Mouse (Mus musculus) neural tube, embryonic 15.5 days (tissue): ENCODE data around the gene Adam19. TPM values are rescaled to one million over a fixed set of nuclear protein-coding genes. Genes with fewer than 3 reads are reported as not detected.

Source experiments
- ATAC-seq: fragments of 200-750 bp; cut with Nextera tagmentation; 2 replicates; pipeline ENCODE4 v1.8.0; 2017; ENCODE audit warnings: mild to moderate bottlenecking, moderate TSS enrichment, moderate library complexity; ENCODE audit not compliant: low FRiP score
- H3K27ac ChIP-seq: fragments of 300-500 bp; sonication (generic); replicated peaks from 2 replicates; pipeline ENCODE4 v1.5.1; 2015; ENCODE audit warnings: mild to moderate bottlenecking, inconsistent platforms
- H3K27me3 ChIP-seq: fragments of 300-500 bp; sonication (generic); replicated peaks from 2 replicates; pipeline ENCODE4 v1.6.1; 2015; ENCODE audit warnings: inconsistent platforms
- H3K36me3 ChIP-seq: fragments of 300-500 bp; sonication (generic); 2 replicates; pipeline ENCODE4 v1.6.1; 2015; ENCODE audit warnings: inconsistent platforms
- H3K4me1 ChIP-seq: fragments of 300-500 bp; sonication (generic); 2 replicates; pipeline ENCODE4 v1.6.1; 2015; ENCODE audit warnings: inconsistent platforms
- H3K4me2 ChIP-seq: fragments of 300-500 bp; sonication (generic); 2 replicates; pipeline ENCODE4 v1.6.1; 2015; ENCODE audit warnings: inconsistent platforms, mild to moderate bottlenecking, moderate library complexity
- H3K4me3 ChIP-seq: fragments of 300-500 bp; sonication (generic); replicated peaks from 2 replicates; pipeline ENCODE4 v1.5.1; 2015; ENCODE audit warnings: mild to moderate bottlenecking, inconsistent platforms
- H3K9ac ChIP-seq: fragments of 300-500 bp; sonication (generic); replicated peaks from 2 replicates; pipeline ENCODE4 v1.6.1; 2015; ENCODE audit warnings: mild to moderate bottlenecking, inconsistent platforms
- H3K9me3 ChIP-seq: fragments of 300-500 bp; sonication (generic); replicated peaks from 2 replicates; pipeline ENCODE4 v1.6.1; 2016; ENCODE audit warnings: inconsistent platforms
- WGBS: fragments of 180-500 bp; shearing (Covaris S2); methylation state at CpG from one replicate; pipeline ENCODE4 v1.1.7; 2015; ENCODE audit warnings: mixed read lengths; 5-methylcytosine and 5-hydroxymethylcytosine counted together
- polyA plus RNA-seq: library from polyadenylated mRNA; unstranded; fragments of >200 nt; fragmentation: Nextera tagmentation; extraction: Ambion mirVana; gene quantifications from 2 replicates; pipeline ENCODE4 v1.2.1, GENCODE M21; 2015

The Adam19 gene
- polyA plus RNA-seq, 1 experiment from 2014 or later, result 13.7 TPM

DNA sequence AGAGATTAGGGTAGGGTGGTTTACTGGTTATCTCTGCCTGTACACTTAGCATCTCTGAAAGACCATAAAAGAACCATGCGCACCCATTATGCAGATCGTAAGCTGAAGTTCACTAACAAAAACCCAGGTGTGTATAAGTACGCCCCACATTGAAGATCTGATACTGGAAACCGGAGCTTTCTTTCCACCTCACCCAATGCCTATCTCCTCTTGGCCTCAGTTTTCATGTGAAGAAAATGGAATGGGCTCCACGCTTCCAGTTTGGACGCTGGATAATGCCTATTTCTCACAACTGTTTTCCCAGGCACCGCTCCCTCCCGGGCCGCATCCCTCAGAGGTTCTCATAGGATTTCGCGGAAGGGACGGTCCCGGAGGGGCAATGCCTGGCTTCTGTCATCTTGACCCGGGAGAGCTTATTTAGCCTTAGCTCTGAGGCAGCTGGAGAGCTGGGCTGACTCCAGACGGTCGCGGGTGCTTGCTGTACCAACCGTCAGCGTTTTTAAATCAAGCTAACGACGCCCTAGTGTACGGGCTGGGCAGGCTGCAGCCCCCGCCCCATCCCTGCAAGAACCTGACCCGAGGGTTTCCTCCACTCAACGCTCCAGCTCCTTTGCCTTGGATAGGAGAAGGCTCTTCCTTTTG lies 1.1 kb downstream of the Adam19 start:
- peaks cover 26% of the 10 kb centered on the region for H3K4me1 ChIP-seq
- WGBS, result 2% methylated on average over 25 of the region's 25 CpGs
- H3K9ac ChIP-seq, result peak overlapping the region; percentile 81
- peak; percentile 25; the same call in 1 of the 2 replicates for ATAC-seq
- peak overlapping the region; percentile 64 for H3K4me3 ChIP-seq
- peak overlapping the region; percentile 92 for H3K27ac ChIP-seq
- H3K36me3 ChIP-seq, result peaks cover 4% of the 10 kb centered on the region; the same call in 1 of the 2 replicates
- H3K9me3 ChIP-seq, result no peaks in the 10 kb centered on the region
- H3K4me2 ChIP-seq, result peak overlapping the region; percentile 68
- no peaks in the 10 kb centered on the region for H3K27me3 ChIP-seq

DNA sequence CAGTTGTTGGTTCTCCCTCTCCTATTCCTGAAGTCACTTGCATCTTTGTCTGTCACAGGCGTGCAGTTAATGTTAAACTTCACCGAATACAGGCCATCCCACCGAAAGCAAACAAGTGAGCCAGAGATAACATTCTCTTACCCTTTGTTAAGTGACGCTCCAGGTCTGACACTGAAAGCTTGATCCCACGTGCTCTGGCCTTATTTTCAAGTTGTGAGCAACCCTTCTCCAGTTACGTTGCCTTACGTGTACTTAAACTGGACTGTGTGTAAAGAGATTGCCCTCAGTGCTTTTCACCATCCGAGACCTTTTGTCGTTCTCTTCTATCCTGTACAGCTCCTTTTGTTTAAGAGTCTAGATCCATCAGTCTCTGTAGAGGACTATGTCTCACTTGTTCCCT lies 2.2 kb downstream of the Adam19 start:
- peak overlapping the region; percentile 68 for H3K4me2 ChIP-seq
- H3K4me1 ChIP-seq, result peaks cover 26% of the 10 kb centered on the region
- peak overlapping the region; percentile 64; the same call in 1 of the 2 replicates for H3K4me3 ChIP-seq
- no peak for ATAC-seq
- 0 out of 2 replicates have a peak overlapping the region, but pooled peaks have one; percentile 81 for H3K9ac ChIP-seq
- no peaks in the 10 kb centered on the region for H3K9me3 ChIP-seq
- 46% methylated on average over 9 of the region's 9 CpGs for WGBS
- no peaks in the 10 kb centered on the region for H3K27me3 ChIP-seq
- no peak overlapping the region for H3K27ac ChIP-seq
- peaks cover 4% of the 10 kb centered on the region; the same call in 1 of the 2 replicates for H3K36me3 ChIP-seq

DNA sequence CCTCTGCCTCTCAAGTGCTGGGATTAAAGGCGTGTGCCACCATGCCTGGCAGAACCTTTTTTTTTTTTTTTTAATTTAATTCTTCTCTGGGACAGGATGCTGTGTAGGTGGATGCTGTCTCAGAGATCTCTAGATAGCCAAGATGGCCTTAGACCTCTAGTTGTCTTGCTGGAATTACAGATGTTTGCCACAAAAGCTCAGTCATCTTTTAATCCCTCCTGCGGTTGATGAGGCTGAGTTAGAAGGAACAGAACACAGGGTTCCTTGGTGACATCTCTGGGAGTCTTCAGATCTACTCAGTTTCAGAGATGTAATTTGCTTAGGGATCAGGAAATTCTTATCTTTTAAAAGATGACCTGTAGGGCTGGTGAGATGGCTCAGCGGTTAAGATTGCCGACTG lies 3.1 kb downstream of the Adam19 start:
- Histone ChIP-seq H3K9ac (no peak overlapping the region), H3K27ac (no peak overlapping the region), H3K4me3 (no peak overlapping the region), H3K4me1 (peaks cover 30% of the 10 kb centered on the region), H3K27me3 (no peaks in the 10 kb centered on the region), H3K4me2 (no peak overlapping the region), H3K36me3 (peaks cover 4% of the 10 kb centered on the region; the same call in 1 of the 2 replicates), H3K9me3 (no peaks in the 10 kb centered on the region)
- WGBS, result 92% methylated on average over 4 of the region's 4 CpGs
- ATAC-seq, result no peak

DNA sequence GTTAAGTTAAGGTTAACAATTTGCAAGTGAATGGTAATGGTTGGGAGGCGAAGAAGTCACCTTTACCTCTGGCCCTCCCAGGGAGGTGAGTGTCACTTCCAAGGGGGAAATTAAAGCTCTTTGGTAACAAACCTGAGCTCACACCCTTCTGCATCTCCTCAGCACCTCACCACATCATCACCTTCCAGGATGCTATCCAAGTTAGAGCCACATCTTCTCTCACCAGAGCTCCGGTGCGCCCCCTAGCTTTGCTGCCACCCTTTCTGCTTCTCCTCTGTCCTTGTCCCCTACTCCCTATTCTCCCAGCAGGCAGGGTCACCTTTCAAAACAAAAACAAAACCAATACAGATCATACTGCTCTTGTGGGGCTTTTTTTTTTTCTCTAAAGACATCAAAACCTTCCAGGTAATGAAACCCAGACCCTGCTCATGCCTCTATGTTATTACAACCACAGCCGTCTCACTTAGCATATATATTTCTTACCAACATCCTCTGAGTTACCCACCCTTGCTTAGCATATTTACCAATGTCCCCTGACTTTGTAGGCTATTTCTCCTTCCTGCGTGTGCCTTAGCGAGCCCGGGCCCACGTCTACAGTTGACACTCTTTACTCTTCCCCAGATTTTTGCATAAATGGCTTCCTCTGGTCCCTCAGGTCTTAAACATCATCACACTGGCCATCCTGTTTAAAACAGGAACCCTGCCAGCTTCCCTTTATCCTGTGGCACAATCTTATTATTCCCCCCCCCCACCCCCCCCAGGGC lies 4.3 kb downstream of the Adam19 start:
- H3K4me2 ChIP-seq, result no peak overlapping the region
- no peak overlapping the region for H3K27ac ChIP-seq
- no peak overlapping the region for H3K4me3 ChIP-seq
- no peak overlapping the region for H3K9ac ChIP-seq
- 76% methylated on average over 8 of the region's 8 CpGs for WGBS
- no peaks in the 10 kb centered on the region for H3K27me3 ChIP-seq
- peaks cover 33% of the 10 kb centered on the region for H3K4me1 ChIP-seq
- no peak for ATAC-seq
- H3K9me3 ChIP-seq, result no peaks in the 10 kb centered on the region
- H3K36me3 ChIP-seq, result peaks cover 4% of the 10 kb centered on the region; the same call in 1 of the 2 replicates

DNA sequence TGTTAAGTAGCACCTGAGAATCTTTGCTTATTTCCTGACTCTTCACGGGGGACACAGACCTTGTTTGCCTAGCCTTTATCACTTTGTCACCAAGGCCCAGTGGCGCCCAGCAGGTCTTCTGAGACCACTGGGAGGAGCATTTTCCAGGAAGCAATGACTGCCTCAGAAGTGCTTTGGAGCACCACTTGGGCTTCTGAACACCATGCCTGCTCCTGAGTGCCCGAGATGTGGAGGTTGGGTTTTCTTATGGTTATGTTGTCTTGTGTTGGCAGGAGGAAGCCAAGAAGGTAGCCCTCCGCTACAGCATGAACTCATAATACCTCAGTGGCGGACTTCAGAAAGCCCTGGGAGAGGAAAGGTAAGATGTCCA lies 4.8 kb downstream of the Adam19 start:
- Histone ChIP-seq H3K27ac (no peak overlapping the region), H3K4me3 (no peak overlapping the region), H3K27me3 (no peaks in the 10 kb centered on the region), H3K9ac (no peak overlapping the region), H3K4me1 (peaks cover 33% of the 10 kb centered on the region), H3K9me3 (no peaks in the 10 kb centered on the region), H3K36me3 (peaks cover 4% of the 10 kb centered on the region; the same call in 1 of the 2 replicates), H3K4me2 (no peak overlapping the region)
- ATAC-seq, result no peak
- WGBS, result 78% methylated on average over 5 of the region's 5 CpGs

DNA sequence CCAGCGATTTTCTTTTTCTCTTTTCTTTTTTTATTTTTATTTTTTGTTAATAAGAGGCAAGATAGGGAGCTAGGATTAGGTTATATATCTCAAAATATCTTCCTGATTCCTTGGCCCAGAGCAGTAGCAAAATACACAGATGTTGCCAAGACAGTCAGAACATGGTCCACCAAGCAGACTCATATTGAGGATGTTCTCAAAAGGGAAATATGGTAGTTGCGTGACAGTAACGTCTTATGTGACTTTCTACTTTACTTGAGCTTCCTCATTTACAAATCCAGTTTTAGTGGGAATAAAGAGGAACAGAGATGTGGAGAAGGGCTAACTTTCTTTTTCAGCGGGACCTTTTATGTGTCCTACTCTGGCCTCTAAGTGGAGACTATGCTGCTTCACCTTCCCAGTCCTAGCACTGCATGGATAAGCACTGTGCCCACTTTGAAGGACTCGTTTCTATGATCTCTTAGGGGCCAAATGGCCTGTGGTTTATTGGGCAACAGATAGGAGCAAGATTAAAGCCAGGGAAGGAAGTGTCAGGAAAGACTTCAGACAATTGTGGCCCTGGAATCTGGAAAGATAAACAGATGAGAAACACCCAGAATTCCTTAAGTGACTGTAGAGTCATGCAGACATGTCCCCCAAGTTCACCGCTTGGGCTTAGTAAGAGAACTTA lies 6.1 kb downstream of the Adam19 start:
- Histone ChIP-seq H3K4me2 (no peak overlapping the region), H3K27me3 (no peaks in the 10 kb centered on the region), H3K9ac (no peak overlapping the region), H3K27ac (no peak overlapping the region), H3K4me3 (no peak overlapping the region), H3K36me3 (peaks cover 4% of the 10 kb centered on the region; the same call in 1 of the 2 replicates), H3K9me3 (no peaks in the 10 kb centered on the region), H3K4me1 (peaks cover 31% of the 10 kb centered on the region)
- 80% methylated on average over 6 of the region's 6 CpGs for WGBS
- no peak for ATAC-seq

DNA sequence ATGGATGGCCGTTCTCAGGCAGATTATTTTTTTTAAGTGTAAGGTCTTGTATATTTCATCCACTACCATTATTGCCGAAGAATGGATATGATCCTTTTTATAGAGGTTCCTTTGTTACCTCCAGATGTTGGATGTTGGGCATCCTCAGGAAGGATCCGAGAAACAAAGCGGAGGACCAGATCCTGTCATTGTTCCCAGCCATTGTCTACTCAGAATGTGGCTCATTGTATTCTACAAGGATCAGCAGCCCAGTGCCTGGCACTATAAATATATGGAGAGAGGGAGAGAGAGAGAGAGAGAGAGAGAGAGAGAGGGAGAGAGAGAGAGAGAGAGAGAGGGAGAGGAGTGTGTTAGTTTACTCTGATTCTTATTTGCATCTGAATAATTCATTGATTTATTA lies 6.8 kb downstream of the Adam19 start:
- Histone ChIP-seq H3K27me3 (no peaks in the 10 kb centered on the region), H3K4me3 (no peak overlapping the region), H3K4me2 (no peak overlapping the region), H3K9me3 (no peaks in the 10 kb centered on the region), H3K4me1 (peaks cover 25% of the 10 kb centered on the region), H3K9ac (no peak overlapping the region), H3K27ac (no peak overlapping the region), H3K36me3 (peaks cover 4% of the 10 kb centered on the region; the same call in 1 of the 2 replicates)
- ATAC-seq, result no peak
- WGBS, result 60% methylated on average over 4 of the region's 4 CpGs

DNA sequence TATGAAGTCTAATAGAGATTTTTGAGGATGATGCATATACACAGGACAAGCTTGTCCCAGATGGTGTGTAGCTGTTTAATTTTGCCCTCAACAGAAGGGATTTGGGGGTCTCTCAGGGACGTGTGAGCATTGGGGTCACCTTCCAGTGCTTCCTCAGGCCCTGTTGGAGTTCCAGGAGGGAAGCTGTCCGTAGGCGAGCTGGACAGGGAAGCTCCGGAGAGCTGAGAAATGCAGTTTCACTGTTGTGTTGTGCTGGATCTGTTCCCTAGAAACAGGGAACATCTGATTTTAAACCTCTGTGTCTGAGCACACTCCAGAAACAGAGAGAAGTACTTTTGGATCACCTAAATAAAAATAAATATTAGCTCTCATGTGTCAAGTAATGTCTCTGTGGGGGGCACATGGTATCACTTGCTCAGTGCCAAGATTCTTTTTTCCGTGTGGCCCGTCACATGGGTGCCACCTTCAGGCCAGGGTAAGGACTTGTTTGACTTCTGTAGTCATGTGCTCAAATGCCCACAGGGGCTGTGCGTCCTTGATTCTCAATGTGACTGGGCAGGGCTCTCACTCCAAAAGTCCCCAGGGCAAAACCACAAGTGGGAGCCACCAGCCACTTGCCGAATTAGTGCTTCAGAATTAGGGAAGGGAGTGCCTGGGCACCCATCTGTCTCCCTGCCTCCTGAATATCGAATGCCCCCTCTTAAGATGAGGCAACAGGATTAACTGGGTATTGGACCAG lies 7.4 kb downstream of the Adam19 start:
- Histone ChIP-seq H3K4me1 (peaks cover 19% of the 10 kb centered on the region), H3K27ac (no peak overlapping the region), H3K4me2 (no peak overlapping the region), H3K4me3 (no peak overlapping the region), H3K9ac (no peak overlapping the region), H3K27me3 (no peaks in the 10 kb centered on the region), H3K9me3 (no peaks in the 10 kb centered on the region), H3K36me3 (peaks cover 4% of the 10 kb centered on the region; the same call in 1 of the 2 replicates)
- no peak for ATAC-seq
- 65% methylated on average over 9 of the region's 9 CpGs for WGBS

DNA sequence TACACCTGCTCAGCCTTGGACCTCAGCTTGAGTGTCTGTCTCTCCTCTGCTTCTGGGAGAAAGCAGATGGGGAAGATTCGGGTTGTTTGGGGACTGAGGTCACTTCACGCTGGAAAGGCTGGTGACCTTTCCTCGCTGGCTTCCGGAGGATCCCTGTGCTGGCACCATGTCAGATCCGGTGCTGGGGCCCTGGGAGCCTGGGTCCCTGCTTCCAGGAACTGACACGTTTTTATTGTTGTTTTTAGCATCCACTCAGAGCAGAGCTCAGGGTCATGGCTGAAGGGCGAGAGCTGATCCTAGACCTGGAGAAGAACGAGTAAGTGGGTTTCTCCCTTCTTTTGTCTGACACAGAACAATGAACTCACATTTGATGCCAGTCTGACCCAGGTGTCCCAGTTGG lies 9.0 kb downstream of the Adam19 start:
- no peak for ATAC-seq
- WGBS, result 65% methylated on average over 8 of the region's 8 CpGs
- Histone ChIP-seq H3K9me3 (no peaks in the 10 kb centered on the region), H3K4me3 (no peak overlapping the region), H3K27ac (no peak overlapping the region), H3K27me3 (no peaks in the 10 kb centered on the region), H3K36me3 (peaks cover 4% of the 10 kb centered on the region; the same call in 1 of the 2 replicates), H3K9ac (no peak overlapping the region), H3K4me2 (no peak overlapping the region), H3K4me1 (peaks cover 28% of the 10 kb centered on the region)

DNA sequence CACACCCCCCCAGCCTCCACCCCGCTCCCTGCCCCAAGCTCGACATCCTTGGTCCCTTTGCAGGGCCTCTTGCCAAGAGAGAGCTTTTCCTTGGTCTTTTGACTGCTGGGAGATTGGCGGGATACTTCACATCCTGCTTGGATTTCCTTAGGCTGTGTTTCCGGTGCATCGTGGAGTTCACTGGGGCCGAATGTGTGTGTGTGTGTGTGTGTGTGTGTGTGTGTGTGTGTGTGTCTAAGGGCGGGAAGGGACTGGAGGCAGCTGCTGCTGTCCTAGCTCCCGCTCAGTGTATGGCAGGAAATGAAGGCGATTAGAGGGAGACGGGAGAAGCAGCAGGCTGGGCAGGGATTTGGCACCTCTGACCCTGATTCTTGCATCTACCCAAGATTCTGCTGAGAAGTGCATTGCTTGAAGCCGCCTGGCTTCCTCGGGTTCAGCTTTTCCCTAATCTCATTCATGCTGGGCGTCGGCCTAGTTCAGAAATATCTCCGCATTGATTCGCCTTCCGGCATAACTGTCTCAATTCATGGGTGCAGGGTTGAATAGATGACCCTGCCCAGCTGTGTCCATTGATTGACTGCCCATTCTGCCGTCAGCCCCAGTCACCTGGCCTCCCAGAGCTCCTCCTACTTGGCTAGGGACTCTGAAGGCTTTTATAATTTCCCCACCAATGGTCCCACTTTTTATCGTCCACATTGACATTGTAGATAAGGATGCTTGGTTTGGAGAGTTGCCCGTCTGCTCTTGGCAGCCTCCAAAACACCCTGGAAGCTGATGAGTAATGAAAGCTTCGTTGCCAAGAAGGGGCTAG lies 9.6 kb downstream of the Adam19 start:
- 51% methylated on average over 21 of the region's 21 CpGs for WGBS
- Histone ChIP-seq H3K4me1 (peaks cover 32% of the 10 kb centered on the region), H3K27ac (peak overlapping the region; percentile 41), H3K9ac (no peak overlapping the region), H3K4me3 (no peak overlapping the region), H3K36me3 (peaks cover 4% of the 10 kb centered on the region; the same call in 1 of the 2 replicates), H3K4me2 (no peak overlapping the region), H3K27me3 (no peaks in the 10 kb centered on the region), H3K9me3 (no peaks in the 10 kb centered on the region)
- ATAC-seq, result peak; percentile 51; the same call in 1 of the 2 replicates
